Mouse (Mus musculus): ENCODE measurements around the gene 9930111J21Rik1. TPM values are rescaled to one million over a fixed set of nuclear protein-coding genes. Genes with fewer than 3 reads are reported as not detected.
"Not testable (repeated sequence)": the region's sequence is repeated elsewhere in the genome, so short reads cannot be mapped to it uniquely, and the experiment has no call there.

Gene 9930111J21Rik1
- total RNA-seq, 2 experiments from 2014 or later, result 0.33 to 1.7 TPM

DNA sequence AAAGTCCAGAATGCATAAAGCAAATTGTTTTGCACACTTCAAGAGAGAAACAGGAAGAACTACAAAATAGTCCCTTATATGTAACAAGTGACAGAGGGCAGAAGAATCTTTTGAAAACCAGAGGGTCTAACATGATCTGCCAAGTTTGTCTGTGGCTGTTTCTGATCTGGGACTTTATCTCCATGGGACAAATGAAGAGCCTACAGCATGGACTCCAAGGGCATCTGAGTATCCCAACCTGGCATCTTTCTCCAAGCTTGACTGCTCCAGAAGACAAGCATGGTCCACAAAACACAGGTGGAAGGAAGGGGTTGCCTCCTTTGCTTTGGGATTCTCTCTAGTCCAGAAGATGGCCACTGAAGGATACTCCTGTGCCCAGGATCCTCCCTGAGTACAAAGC is 52.8 kb downstream of the 9930111J21Rik1 start:
- ATAC-seq (replicated peaks; ENCODE audit: low FRiP score, low TSS enrichment, poor library complexity, severe bottlenecking), result peak; percentile 50; the same call in 1 of the 2 replicates

GRCm38 (mm10) chr11:48923818-48924217 is 55.4 kb downstream of the 9930111J21Rik1 start:
- ATAC-seq (replicated peaks; ENCODE audit: low FRiP score, low TSS enrichment, poor library complexity, severe bottlenecking), result not testable (repeated sequence)

DNA sequence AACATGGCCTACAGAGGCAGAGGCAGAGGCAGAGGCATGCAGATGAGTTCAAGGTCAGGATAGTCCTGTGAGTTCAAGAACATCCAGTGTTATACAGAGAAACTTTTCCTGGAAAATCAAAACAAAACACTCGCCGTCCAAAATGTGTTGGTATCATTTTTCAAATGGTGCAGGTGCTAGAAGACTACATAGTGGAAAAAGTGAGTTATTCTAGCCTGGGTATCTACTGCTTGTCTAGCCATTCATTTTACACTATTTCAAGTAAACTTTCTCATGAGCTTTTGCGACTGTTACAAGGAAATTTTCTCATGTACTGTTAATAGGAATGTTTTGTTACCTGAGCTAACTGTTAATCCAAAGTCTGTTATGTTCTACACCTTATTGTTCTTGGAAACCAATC is 60.8 kb downstream of the 9930111J21Rik1 start:
- no peak for ATAC-seq (replicated peaks; ENCODE audit: low FRiP score, low TSS enrichment, poor library complexity, severe bottlenecking)

DNA sequence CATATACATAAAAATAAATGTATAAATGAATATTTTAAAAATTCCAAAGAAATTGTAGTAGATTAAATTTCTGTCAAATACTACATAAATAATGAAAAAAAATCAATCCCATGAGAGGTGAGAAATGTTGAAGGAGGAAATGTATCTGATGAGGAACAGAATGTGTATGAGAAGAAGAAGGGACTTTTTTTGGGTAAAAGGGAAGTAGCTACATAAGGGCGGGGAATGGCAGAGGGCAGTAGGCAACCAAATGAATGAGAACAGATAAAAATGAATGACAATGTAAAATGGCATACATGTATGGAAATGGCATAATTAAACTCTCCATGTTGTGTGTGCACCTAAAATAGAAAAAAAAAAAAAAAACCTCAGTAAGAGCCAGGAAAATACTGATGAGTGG is 65.6 kb downstream of the 9930111J21Rik1 start:
- ATAC-seq (replicated peaks; ENCODE audit: low FRiP score, low TSS enrichment, poor library complexity, severe bottlenecking), result no peak

GRCm38 (mm10) chr11:48908459-48908858 is 70.7 kb downstream of the 9930111J21Rik1 start:
- no peak for ATAC-seq (replicated peaks; ENCODE audit: low FRiP score, low TSS enrichment, poor library complexity, severe bottlenecking)

- no peak for ATAC-seq (replicated peaks; ENCODE audit: low FRiP score, low TSS enrichment, poor library complexity, severe bottlenecking)
Observed at GRCm38 (mm10) chr11:48902021-48902420, 77.2 kb downstream of the 9930111J21Rik1 start, which contains the start of gene Gm5431. Gene Gm5431 (minus strand): TSS chr11:48902214.

GRCm38 (mm10) chr11:48901567-48901930 is 77.6 kb downstream of the 9930111J21Rik1 start:
- ATAC-seq (replicated peaks; ENCODE audit: low FRiP score, low TSS enrichment, poor library complexity, severe bottlenecking), result not testable (repeated sequence)

DNA sequence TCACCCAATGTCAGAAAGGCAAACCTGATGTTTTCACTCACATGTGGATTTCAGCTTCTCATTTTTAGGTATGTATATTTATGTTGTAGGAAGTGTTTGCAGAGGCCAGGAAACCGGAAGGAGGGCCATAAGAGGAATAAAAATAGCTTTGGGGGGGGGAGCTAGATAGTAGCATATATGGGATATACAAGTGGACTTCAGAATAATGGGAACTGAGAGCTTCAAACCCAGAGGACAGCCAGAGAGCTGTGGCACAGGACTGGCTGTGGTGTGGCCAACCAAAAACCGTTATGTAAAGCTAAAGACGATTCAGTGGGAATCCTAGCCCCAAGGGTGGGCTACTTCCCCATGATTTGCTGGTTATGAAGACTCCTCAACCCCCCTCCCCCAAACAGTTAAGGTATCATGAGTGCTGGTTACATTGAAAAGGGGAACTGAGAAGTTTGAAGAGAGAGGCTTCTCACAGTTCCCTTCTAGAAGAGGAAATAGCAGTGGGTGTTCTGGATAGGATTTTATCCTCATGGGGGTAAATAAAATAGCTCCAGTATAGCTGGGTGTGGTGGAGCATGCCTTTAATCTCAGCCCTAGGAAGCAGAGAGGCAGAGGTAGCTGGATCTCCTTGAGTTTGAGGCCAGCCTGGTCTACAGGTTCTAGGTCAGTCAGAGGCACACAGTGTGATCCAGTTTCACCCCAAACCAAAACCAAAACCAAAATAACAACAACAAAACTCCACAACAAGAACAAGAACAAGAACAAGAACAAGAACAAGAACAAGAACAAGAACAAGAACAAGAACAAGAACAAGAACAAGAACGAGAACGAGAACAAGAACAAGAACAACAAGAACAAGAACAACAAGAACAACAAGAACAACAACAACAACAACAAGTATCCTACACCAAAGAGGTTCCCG is 78.3 kb downstream of the 9930111J21Rik1 start:
- ATAC-seq (replicated peaks; ENCODE audit: low FRiP score, low TSS enrichment, poor library complexity, severe bottlenecking), result not testable (repeated sequence)

GRCm38 (mm10) chr11:48898812-48899431 is 80.3 kb downstream of the 9930111J21Rik1 start:
- no peak for ATAC-seq (replicated peaks; ENCODE audit: low FRiP score, low TSS enrichment, poor library complexity, severe bottlenecking)

Other genes with a start within 250 kb of the 9930111J21Rik1 start
- gene Rack1, start 179.1 kb downstream of the 9930111J21Rik1 start, total RNA-seq (2014; fragmentation: Nextera tagmentation), result 2,653 and 3,048 TPM in 2 replicates
- gene Rack1, start 179.1 kb downstream of the 9930111J21Rik1 start, total RNA-seq (2017), result 1,625 and 1,902 TPM in 2 replicates
- gene Trim41, start 162.0 kb downstream of the 9930111J21Rik1 start, total RNA-seq (2014; fragmentation: Nextera tagmentation), result 16.0 and 19.8 TPM in 2 replicates
- 18.6 and 64.6 TPM in 2 replicates for gene Trim41, start 162.0 kb downstream of the 9930111J21Rik1 start, total RNA-seq (2017)
- gene Trim7, start 153.3 kb downstream of the 9930111J21Rik1 start, total RNA-seq (2014; fragmentation: Nextera tagmentation), result 0.84 TPM in 1 of 2 replicates, not detected in the other
- 0.75 and 0.80 TPM in 2 replicates for gene Trim7, start 153.3 kb downstream of the 9930111J21Rik1 start, total RNA-seq (2017)
- 10.6 and 12.0 TPM in 2 replicates for gene Gm12184, start 152.7 kb downstream of the 9930111J21Rik1 start, total RNA-seq (2014; fragmentation: Nextera tagmentation)
- 6.7 and 9.1 TPM in 2 replicates for gene Gm12184, start 152.7 kb downstream of the 9930111J21Rik1 start, total RNA-seq (2017)
- 37.4 and 43.3 TPM in 2 replicates for gene Irgm1, start 107.7 kb downstream of the 9930111J21Rik1 start, total RNA-seq (2014; fragmentation: Nextera tagmentation)
- 53.9 and 61.5 TPM in 2 replicates for gene Irgm1, start 107.7 kb downstream of the 9930111J21Rik1 start, total RNA-seq (2017)
- not detected in 2 replicates for gene Gm5431, start 77.2 kb downstream of the 9930111J21Rik1 start, total RNA-seq (2014; fragmentation: Nextera tagmentation)
- not detected in 2 replicates for gene Gm5431, start 77.2 kb downstream of the 9930111J21Rik1 start, total RNA-seq (2017)
- 4.3 and 12.2 TPM in 2 replicates for gene Psme2b, start 33.2 kb downstream of the 9930111J21Rik1 start, total RNA-seq (2014; fragmentation: Nextera tagmentation)
- 23.3 and 33.0 TPM in 2 replicates for gene Psme2b, start 33.2 kb downstream of the 9930111J21Rik1 start, total RNA-seq (2017)
- 0.25 and 0.70 TPM in 2 replicates for gene Olfr56, start 509 bp downstream of the 9930111J21Rik1 start, total RNA-seq (2014; fragmentation: Nextera tagmentation)
- 0.38 and 2.4 TPM in 2 replicates for gene Olfr56, start 509 bp downstream of the 9930111J21Rik1 start, total RNA-seq (2017)
- gene Gm12185, start 12.8 kb upstream of the 9930111J21Rik1 start, total RNA-seq (2014; fragmentation: Nextera tagmentation), result 0.04 TPM in 1 of 2 replicates, not detected in the other
- 26.5 and 30.5 TPM in 2 replicates for gene Gm12185, start 12.8 kb upstream of the 9930111J21Rik1 start, total RNA-seq (2017)
- 0.17 and 0.81 TPM in 2 replicates for gene Tgtp1, start 14.8 kb upstream of the 9930111J21Rik1 start, total RNA-seq (2014; fragmentation: Nextera tagmentation)
- gene Tgtp1, start 14.8 kb upstream of the 9930111J21Rik1 start, total RNA-seq (2017), result 5.9 and 15.5 TPM in 2 replicates
- gene 9930111J21Rik2, start 71.8 kb upstream of the 9930111J21Rik1 start, total RNA-seq (2014; fragmentation: Nextera tagmentation), result 1.5 and 3.2 TPM in 2 replicates
- gene 9930111J21Rik2, start 71.8 kb upstream of the 9930111J21Rik1 start, total RNA-seq (2017), result 3.8 and 4.5 TPM in 2 replicates
- 29.8 and 46.3 TPM in 2 replicates for gene Tgtp2, start 84.8 kb upstream of the 9930111J21Rik1 start, total RNA-seq (2014; fragmentation: Nextera tagmentation)
- gene Tgtp2, start 84.8 kb upstream of the 9930111J21Rik1 start, total RNA-seq (2017), result 234 and 352 TPM in 2 replicates
- 28.1 and 33.1 TPM in 2 replicates for gene Ifi47, start 97.2 kb upstream of the 9930111J21Rik1 start, total RNA-seq (2014; fragmentation: Nextera tagmentation)
- gene Ifi47, start 97.2 kb upstream of the 9930111J21Rik1 start, total RNA-seq (2017), result 31.3 and 32.6 TPM in 2 replicates
- not detected in 2 replicates for gene Olfr1396, start 135.5 kb upstream of the 9930111J21Rik1 start, total RNA-seq (2014; fragmentation: Nextera tagmentation)
- not detected in 2 replicates for gene Olfr1396, start 135.5 kb upstream of the 9930111J21Rik1 start, total RNA-seq (2017)
- gene Olfr1395, start 162.9 kb upstream of the 9930111J21Rik1 start, total RNA-seq (2014; fragmentation: Nextera tagmentation), result not detected in 2 replicates
- not detected in 2 replicates for gene Olfr1395, start 162.9 kb upstream of the 9930111J21Rik1 start, total RNA-seq (2017)
- not detected in 2 replicates for gene Olfr1394, start 175.0 kb upstream of the 9930111J21Rik1 start, total RNA-seq (2014; fragmentation: Nextera tagmentation)
- gene Olfr1394, start 175.0 kb upstream of the 9930111J21Rik1 start, total RNA-seq (2017), result not detected in 2 replicates
- gene Btnl9, start 207.8 kb upstream of the 9930111J21Rik1 start, total RNA-seq (2014; fragmentation: Nextera tagmentation), result 0.72 and 2.4 TPM in 2 replicates
- 1.8 and 5.6 TPM in 2 replicates for gene Btnl9, start 207.8 kb upstream of the 9930111J21Rik1 start, total RNA-seq (2017)
- 56.5 and 67.6 TPM in 2 replicates for gene Zfp62, start 223.9 kb upstream of the 9930111J21Rik1 start, total RNA-seq (2014; fragmentation: Nextera tagmentation)
- 102 and 160 TPM in 2 replicates for gene Zfp62, start 223.9 kb upstream of the 9930111J21Rik1 start, total RNA-seq (2017)